Mouse (Mus musculus) thymus, adult 2 months (tissue): ENCODE data around the gene Gcm1.

Experiments
- CTCF ChIP-seq: fragments of 200-500 bp; IDR thresholded peaks from 2 replicates; pipeline ENCODE4 v1.5.1; 2012; ENCODE audit warnings: mild to moderate bottlenecking, control low read depth, low read length, moderate library complexity, borderline replicate concordance; ENCODE audit not compliant: control insufficient read depth, poor library complexity, insufficient read depth; ENCODE audit errors: extremely low read depth
- POLR2A ChIP-seq: fragments of 200-500 bp; IDR thresholded peaks from 2 replicates; pipeline ENCODE4 v1.6.1; 2012; ENCODE audit warnings: mild to moderate bottlenecking, low read length, control low read depth, moderate library complexity; ENCODE audit not compliant: control insufficient read depth, poor library complexity, insufficient read depth; ENCODE audit errors: extremely low read depth

DNA sequence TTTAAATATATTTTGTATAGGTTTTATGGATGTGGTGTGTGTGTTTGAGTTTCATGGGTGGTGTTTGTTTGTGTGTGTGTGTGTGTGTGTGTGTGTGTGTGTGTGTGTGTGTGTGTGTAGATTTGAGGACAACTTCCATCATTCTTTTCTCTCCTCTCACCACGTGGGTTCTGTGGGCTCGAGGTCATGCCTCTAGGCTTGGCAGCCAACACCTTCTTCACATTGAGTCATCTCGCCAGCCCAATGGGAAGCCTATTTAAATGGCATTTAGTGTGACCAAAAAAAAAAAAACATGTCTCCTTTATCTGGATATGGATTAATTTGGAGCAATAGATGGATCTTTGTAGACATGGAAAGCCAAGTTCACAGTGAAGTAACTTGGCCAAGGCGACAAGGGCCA is 39.7 kb upstream of the Gcm1 start:
- TF ChIP-seq CTCF (no peak), POLR2A (no peak)
